Mouse (Mus musculus) ES-E14 (cell line): ENCODE measurements around the gene Gramd1a. TPM values are rescaled to one million over a fixed set of nuclear protein-coding genes. Genes with fewer than 3 reads are reported as not detected.

ENCODE experiments used
- DNase-seq: peaks from one replicate; pipeline ENCODE4 v3.0.0-alpha.2; 2013; ENCODE audit warnings: low read depth, low spot score
- H3K27ac ChIP-seq: 2 replicates; pipeline ENCODE4 v1.5.1; 2012; ENCODE audit warnings: low read depth, mild to moderate bottlenecking, low read length, moderate library complexity, mixed read lengths; ENCODE audit not compliant: poor library complexity, insufficient read depth, severe bottlenecking
- H3K36me3 ChIP-seq: 2 replicates; pipeline ENCODE4 v1.6.1; 2012; ENCODE audit warnings: mild to moderate bottlenecking, low read length, moderate library complexity, mixed read lengths; ENCODE audit not compliant: control insufficient read depth, poor library complexity, insufficient read depth, severe bottlenecking
- H3K4me1 ChIP-seq, 2 experiments: fragments of 150-350 bp in 1 of 2; sonication (generic) in 1 of 2; 2 replicates each; pipeline ENCODE4 v1.6.1; 2012; ENCODE audit warnings: low read length in 2 of 2, mild to moderate bottlenecking in 1 of 2, mixed read lengths in 1 of 2; ENCODE audit not compliant: control insufficient read depth in 2 of 2, insufficient read depth in 2 of 2, poor library complexity in 1 of 2
- H3K4me3 ChIP-seq, 2 experiments: fragments of 150-350 bp in 1 of 2; sonication (generic) in 1 of 2; 2 replicates each; pipeline ENCODE4 v1.5.1; 2012; ENCODE audit warnings: low read length in 2 of 2, low read depth in 1 of 2, mild to moderate bottlenecking in 1 of 2, mixed read lengths in 1 of 2; ENCODE audit not compliant: insufficient read depth in 1 of 2, poor library complexity in 1 of 2, severe bottlenecking in 1 of 2
- H3K9ac ChIP-seq: 2 replicates; pipeline ENCODE4 v1.6.1; 2012; ENCODE audit warnings: low read depth, mild to moderate bottlenecking, low read length, mixed read lengths; ENCODE audit not compliant: poor library complexity, insufficient read depth, severe bottlenecking
- H3K9me3 ChIP-seq: fragments of 150-350 bp; sonication (generic); 2 replicates; pipeline ENCODE4 v1.6.1; 2012; ENCODE audit warnings: low read depth, mild to moderate bottlenecking, low read length; ENCODE audit not compliant: control insufficient read depth, insufficient read depth
- CHD2 ChIP-seq: IDR thresholded peaks from 2 replicates; pipeline ENCODE4 v1.6.1; 2014; ENCODE audit warnings: mild to moderate bottlenecking, low read depth, low read length, inconsistent platforms
- HCFC1 ChIP-seq: IDR thresholded peaks from 2 replicates; pipeline ENCODE4 v1.6.1; 2012; ENCODE audit warnings: low read length, inconsistent platforms, borderline replicate concordance; ENCODE audit not compliant: insufficient read depth
- MAFK ChIP-seq: IDR thresholded peaks from 2 replicates; pipeline ENCODE4 v1.6.1; 2014; ENCODE audit warnings: mild to moderate bottlenecking, low read depth, low read length, inconsistent platforms; ENCODE audit not compliant: insufficient read depth
- ZC3H11A ChIP-seq: IDR thresholded peaks from 2 replicates; pipeline ENCODE4 v1.6.1; 2012; ENCODE audit warnings: low read depth, mild to moderate bottlenecking, inconsistent platforms, low read length, borderline replicate concordance
- ZNF384 ChIP-seq: IDR thresholded peaks from 2 replicates; pipeline ENCODE4 v1.6.1; 2012; ENCODE audit warnings: low read depth, low read length, inconsistent platforms
- in situ Hi-C, 2 experiments: fragments of 600-800 bp; cut with MboI; formaldehyde crosslinking; loops; one replicate each; pipeline ENCODE4 v1.15.1; 2025; ENCODE audit warnings: low sequenced_read_pairs in 2 of 2, inconsistent platforms in 1 of 2; ENCODE audit not compliant: unreplicated experiment in 2 of 2
- total RNA-seq: library from RNA; depleted of rRNA; stranded (reverse); fragments of 300-350 nt; gene quantifications from 2 replicates; pipeline ENCODE4 v1.2.3, GENCODE M21; 2012

Gramd1a gene
- total RNA-seq, 1 experiment, result 44.2 TPM

GRCm38 (mm10) chr7:31116721-31117145, 39.0 kb downstream of the Gramd1a start:
- H3K27ac ChIP-seq, result no peak overlapping the region
- H3K9me3 ChIP-seq, result no peaks in the 10 kb centered on the region
- no peak for TF ChIP-seq HCFC1
- TF ChIP-seq CHD2, result no peak
- peak; percentile 8; the same call in 1 of the 2 replicates for TF ChIP-seq MAFK
- peak overlapping the region; percentile 60 to 70 for H3K4me3 ChIP-seq
- in situ Hi-C loops, result no loop called here
- DNase-seq, result no peak
- H3K4me1 ChIP-seq, result peaks cover 0 to 16% of the 10 kb centered on the region in 2 experiments; a peak in 2 of 4 replicates
- H3K36me3 ChIP-seq, result no peaks in the 10 kb centered on the region
- H3K9ac ChIP-seq, result peak overlapping the region; percentile 64; the same call in 1 of the 2 replicates

- Histone ChIP-seq H3K4me1 (peaks cover 0 to 16% of the 10 kb centered on the region in 2 experiments; a peak in 2 of 4 replicates), H3K4me3 (peak overlapping the region in 1 of 2 experiments; percentile 33; a peak in 2 of 4 replicates), H3K9me3 (no peaks in the 10 kb centered on the region), H3K36me3 (no peaks in the 10 kb centered on the region), H3K9ac (no peak overlapping the region; the same call in 1 of the 2 replicates), H3K27ac (no peak overlapping the region)
- DNase-seq, result no peak
- in situ Hi-C loops, result no loop called here
- TF ChIP-seq ZNF384 (no peak), CHD2 (no peak), ZC3H11A (no peak), HCFC1 (no peak), MAFK (no peak)
Measured at GRCm38 (mm10) chr7:31115587-31116043, 40.1 kb downstream of the Gramd1a start.

GRCm38 (mm10) chr7:31115182-31115581, 40.5 kb downstream of the Gramd1a start, which contains the start of gene Hpn:
Gene Hpn, minus strand, starts transcription at chr7:31115290.
- peak within 1 kb of the TSS; percentile 53 to 54; a peak in 3 of 4 replicates for H3K4me3 ChIP-seq
- H3K27ac ChIP-seq, result no peak within 1 kb of the TSS
- TF ChIP-seq ZNF384, result no peak
- no peak for TF ChIP-seq MAFK
- TF ChIP-seq CHD2, result no peak
- TF ChIP-seq ZC3H11A, result no peak
- no peak for TF ChIP-seq HCFC1
- no peak for DNase-seq
- in situ Hi-C loops, result no loop called here
- peaks cover 0 to 16% of the 10 kb centered on the region in 2 experiments; a peak in 2 of 4 replicates for H3K4me1 ChIP-seq
- peak within 1 kb of the TSS; percentile 49; the same call in 1 of the 2 replicates for H3K9ac ChIP-seq
- H3K36me3 ChIP-seq, result no peaks in the 10 kb centered on the region
- H3K9me3 ChIP-seq, result no peaks in the 10 kb centered on the region

- no peak for DNase-seq
- H3K27ac ChIP-seq, result no peak overlapping the region
- H3K4me1 ChIP-seq, result peaks cover 0 to 16% of the 10 kb centered on the region in 2 experiments; a peak in 2 of 4 replicates
- 0 out of 2 replicates have a peak overlapping the region, but pooled peaks have one; percentile 49 for H3K9ac ChIP-seq
- H3K4me3 ChIP-seq, result peak overlapping the region; percentile 53 to 54; a peak in 2 of 4 replicates
- H3K36me3 ChIP-seq, result no peaks in the 10 kb centered on the region
- in situ Hi-C loops, result no loop called here
- no peaks in the 10 kb centered on the region for H3K9me3 ChIP-seq
- TF ChIP-seq MAFK (no peak), CHD2 (no peak), ZNF384 (no peak), ZC3H11A (no peak), HCFC1 (no peak)
Measured at GRCm38 (mm10) chr7:31114646-31115045, 41.0 kb downstream of the Gramd1a start.

- no peak for DNase-seq
- H3K36me3 ChIP-seq, result no peaks in the 10 kb centered on the region
- peaks cover 0 to 16% of the 10 kb centered on the region in 2 experiments; a peak in 2 of 4 replicates for H3K4me1 ChIP-seq
- H3K4me3 ChIP-seq, result no peak overlapping the region
- H3K9me3 ChIP-seq, result no peaks in the 10 kb centered on the region
- TF ChIP-seq HCFC1 (no peak), ZNF384 (no peak), MAFK (no peak), CHD2 (no peak), ZC3H11A (no peak)
- no peak overlapping the region for H3K27ac ChIP-seq
- H3K9ac ChIP-seq, result no peak overlapping the region
- in situ Hi-C loops, result no loop called here
Measured at GRCm38 (mm10) chr7:31113800-31114199, 41.9 kb downstream of the Gramd1a start.
